Mouse (Mus musculus): ENCODE measurements at regions not wholly inside any gene's neighbourhood (a gene's known extent, or its start where the extent isn't known, plus 50 kb on each side); places are given as distances from the start of the nearest gene placed in this dataset.

GRCm38 (mm10) chr1:184130897-184131296 lies 96.8 kb upstream of the 1700056E22Rik start:
- TF ChIP-seq CTCF (conservative IDR thresholded peaks at IDR 0.05; ENCODE audit: low read length): no peak
- no peak for TF ChIP-seq NANOG (IDR thresholded peaks at IDR 0.05; ENCODE audit: borderline replicate concordance, low read length)
